Mouse (Mus musculus): Measurements from ENCODE around the gene Dync2h1. TPM values are rescaled to one million over a fixed set of nuclear protein-coding genes. Genes with fewer than 3 reads are reported as not detected.
"Not testable (repeated sequence)": the region's sequence is repeated elsewhere in the genome, so short reads cannot be mapped to it uniquely, and the experiment has no call there.

Gene Dync2h1
- total RNA-seq (2022) = 10 to 100 TPM; 15.3 to 32.3 (median 19.9) TPM

DNA sequence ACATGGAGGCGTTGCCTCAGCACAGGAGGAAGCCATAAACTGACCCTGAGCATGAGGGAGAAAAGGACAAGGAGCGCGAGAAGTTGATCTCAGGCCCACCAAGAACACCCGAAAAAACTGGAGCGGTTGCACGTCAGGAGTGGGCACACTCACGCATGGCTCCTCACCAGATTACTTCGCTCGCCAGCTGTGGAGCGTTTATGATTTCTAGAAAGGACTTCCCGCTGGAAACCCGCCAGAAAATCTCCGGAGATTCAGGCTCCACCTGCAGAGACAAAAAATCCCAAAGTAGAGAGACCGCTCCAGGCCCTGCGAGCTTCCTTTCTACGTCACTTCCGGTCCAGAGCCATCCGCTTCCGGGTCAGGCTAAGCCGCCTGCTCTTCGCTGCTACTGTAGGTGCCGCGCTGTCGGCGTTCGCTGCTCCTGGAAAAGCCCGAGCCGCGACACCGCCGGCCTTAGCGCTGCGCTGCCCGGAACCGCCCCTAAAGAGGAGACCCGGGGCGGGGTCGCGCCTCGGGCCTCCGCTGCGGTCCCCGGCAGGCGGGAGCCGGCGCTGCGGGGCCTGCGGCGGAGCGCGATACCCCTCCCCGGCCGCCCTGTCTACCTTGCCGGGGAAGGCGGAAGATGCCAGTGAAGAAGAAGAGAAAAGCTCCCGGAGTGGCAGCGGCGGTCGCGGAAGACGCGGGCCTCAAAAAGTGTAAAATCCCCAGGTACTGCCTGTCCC is at the start of gene Dync2h1, which contains the start of gene Dcun1d5:
Gene Dync2h1, minus strand, starts transcription at position 275 of the 725 bp plus-strand sequence.
Gene Dcun1d5, plus strand, starts transcription at position 349 of the 725 bp plus-strand sequence.
- DNase-seq = peak; percentile 93

DNA sequence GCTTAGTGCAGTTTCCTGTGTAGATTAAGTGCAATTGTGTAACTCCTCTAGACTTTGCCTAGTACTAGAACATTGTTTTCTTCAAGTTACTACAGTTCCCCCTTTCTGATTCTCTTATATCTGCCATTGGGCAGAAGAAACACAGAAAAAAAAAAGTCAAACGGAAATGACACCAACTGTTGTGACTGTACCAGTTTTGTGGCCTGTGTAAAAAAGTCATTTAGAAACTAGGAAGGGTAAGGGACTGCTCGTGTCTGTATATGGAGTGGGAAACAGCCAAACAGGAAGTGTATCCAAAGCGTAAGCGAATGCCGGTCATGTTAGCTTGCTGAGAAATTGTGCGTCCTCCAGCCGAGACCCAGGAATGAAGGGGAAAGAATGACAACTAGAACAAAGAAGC is 37.2 kb upstream of the Dync2h1 start:
- DNase-seq = no peak

GRCm38 (mm10) chr9:7221024-7221423 is 36.8 kb upstream of the Dync2h1 start:
- no peak for DNase-seq

DNA sequence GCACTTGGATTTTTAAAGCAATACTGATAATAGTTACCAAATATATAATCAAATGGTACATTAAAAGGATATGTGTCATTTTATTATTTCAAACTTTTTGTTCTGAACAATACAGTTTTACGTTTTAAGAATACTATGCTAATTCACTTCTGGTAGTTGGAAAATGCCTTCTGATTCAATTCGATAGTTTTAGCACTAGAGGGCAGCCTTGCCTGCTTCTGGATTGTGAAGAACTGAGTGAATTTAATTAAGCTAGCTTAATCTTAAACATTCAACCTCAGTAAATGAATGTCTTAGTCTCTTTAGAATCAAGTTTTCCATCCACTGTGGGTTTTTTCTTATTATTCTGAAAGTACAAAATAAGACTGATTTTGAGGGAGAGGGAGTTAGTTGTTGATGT is 32.0 kb upstream of the Dync2h1 start:
- DNase-seq = no peak

- DNase-seq = not testable (repeated sequence)
Measured at GRCm38 (mm10) chr9:7190694-7191093, 6.4 kb upstream of the Dync2h1 start.

DNA sequence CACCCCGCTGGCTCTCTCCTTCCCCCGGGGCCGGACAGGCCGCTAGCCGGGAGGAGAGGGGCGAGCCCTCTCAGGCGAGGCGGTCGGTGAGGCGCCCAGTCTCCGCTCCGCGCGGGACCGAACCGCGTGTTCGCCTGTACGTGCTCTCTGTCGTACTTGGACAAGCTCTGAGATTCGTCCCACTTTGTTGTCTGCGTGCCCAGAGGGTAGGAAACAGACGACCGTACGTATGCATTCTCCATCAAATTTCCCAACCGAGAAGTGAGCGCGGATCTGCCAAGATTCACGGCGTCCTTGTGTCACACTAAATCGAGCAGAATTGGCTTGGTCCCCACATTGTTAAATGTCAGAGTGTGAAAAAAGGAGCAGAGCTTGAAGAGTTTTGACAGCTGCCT is 648 bp upstream of the Dync2h1 start:
- DNase-seq = peak; percentile 19

- peak; percentile 83 for DNase-seq
Measured at GRCm38 (mm10) chr9:7176618-7177610, 7.3 kb downstream of the Dync2h1 start.

GRCm38 (mm10) chr9:7173756-7174155 is 10.5 kb downstream of the Dync2h1 start:
- DNase-seq = no peak

DNA sequence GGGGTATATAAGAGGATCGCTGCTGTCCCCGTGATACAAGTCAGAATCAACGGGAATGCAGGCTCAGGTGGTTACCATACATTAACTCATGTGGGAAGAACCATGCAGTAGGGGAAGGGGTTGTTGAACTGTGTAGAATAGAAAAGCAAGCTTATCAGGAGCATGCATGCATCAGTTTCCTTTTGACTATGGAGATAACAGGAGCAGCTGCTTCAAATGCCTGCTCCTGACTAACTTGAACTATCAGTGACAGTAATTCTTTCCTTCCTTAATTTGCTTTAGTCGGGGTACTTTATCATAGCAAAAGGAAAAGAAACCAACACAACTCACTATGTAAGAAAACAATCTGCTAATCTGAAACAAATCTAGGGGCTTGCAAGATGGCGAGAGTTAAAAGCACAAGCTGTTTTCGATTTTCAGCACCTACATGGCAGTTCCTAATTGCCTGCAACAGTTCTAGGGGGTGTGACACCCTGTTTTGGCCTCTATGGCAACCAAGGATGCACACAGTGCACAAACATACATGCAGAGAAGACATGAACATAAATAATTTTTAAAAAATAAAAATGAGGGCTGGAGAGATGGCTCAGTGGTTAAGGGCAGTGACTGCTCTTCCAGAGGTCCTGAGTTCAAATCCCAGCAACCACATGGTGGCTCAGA is 16.8 kb downstream of the Dync2h1 start:
- no peak for DNase-seq

- DNase-seq = no peak
Measured at GRCm38 (mm10) chr9:7160688-7161087, 23.6 kb downstream of the Dync2h1 start.

DNA sequence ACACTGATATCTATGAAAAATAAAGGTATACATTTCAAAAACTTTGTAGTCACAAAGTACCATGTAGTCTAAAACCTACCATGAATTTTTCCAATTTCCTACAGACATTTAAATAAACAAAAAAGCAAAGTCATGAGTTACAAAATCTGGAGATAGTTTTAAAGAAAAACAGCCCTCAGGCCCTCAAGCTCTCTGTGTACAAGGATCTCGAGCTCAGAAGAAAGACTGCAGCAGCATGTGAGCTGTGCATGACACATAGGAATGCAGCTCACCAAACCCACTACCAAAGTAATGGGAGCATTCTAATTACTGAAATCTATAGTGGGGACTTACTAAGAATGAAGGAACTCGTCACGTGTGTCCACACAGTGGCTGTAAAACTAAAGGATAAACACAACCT is 24.5 kb downstream of the Dync2h1 start:
- DNase-seq = no peak

DNA sequence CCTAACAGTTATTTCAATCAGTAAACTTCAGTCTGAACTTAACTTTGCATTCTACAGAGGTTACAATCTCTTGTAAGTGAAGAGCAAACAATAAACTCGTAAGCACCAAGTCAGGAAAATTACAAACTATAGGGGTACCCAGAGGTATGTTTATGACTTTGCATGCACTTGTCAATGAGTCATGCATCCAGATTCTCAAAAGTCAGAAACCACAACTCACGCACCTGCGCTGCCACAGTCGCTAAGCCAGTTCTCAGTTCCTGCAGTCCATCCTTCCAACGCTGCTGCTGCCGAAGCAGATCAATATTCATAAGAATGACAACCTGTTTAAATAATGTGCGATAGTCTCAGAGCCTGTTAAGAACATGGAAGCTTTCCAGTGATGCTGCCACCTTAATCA is 25.6 kb downstream of the Dync2h1 start:
- DNase-seq = no peak

DNA sequence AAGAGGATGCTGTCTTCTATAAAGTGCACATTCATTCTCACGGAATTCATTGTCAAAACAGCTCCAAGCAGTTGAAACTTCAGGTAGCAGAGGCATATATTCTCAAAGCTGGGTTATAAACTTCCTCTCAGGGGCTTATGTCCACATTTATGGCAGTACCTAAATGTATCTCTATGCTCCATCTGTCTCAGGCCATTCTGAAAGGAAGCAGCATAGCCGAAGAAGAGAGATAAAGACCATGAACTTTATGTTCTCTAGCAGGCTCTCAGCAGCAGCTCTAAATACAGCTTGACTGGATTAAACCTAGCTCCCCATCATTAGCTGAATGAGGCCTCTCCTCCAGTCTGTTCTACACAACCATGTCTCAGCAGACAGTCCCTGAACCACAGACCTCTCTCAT is 29.9 kb downstream of the Dync2h1 start:
- no peak for DNase-seq

GRCm38 (mm10) chr9:7122863-7123262 is 61.4 kb downstream of the Dync2h1 start:
- no peak for DNase-seq

GRCm38 (mm10) chr9:7110166-7110565 is 74.1 kb downstream of the Dync2h1 start:
- DNase-seq = no peak

- DNase-seq = no peak
Measured at GRCm38 (mm10) chr9:7101361-7101760, 82.9 kb downstream of the Dync2h1 start.

DNA sequence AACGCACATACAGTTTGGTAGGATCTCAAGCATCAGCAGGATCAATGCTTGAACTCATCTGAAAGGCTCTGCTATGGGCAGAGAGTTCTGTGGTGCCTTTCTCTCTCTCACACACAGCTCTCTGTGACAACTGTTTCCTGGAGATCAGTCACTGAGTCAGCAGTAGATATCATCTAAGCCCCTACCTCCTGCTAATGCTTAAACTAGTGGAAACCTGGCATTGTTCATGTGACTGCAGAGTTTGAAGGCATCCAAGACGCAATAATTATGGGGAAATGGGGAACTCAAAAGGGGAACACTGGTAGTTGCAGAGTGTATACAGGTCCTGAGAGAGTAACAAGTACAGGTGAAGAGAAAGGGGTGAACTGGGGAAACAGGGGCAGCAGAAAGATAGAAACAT is 109.6 kb downstream of the Dync2h1 start:
- no peak for DNase-seq

DNA sequence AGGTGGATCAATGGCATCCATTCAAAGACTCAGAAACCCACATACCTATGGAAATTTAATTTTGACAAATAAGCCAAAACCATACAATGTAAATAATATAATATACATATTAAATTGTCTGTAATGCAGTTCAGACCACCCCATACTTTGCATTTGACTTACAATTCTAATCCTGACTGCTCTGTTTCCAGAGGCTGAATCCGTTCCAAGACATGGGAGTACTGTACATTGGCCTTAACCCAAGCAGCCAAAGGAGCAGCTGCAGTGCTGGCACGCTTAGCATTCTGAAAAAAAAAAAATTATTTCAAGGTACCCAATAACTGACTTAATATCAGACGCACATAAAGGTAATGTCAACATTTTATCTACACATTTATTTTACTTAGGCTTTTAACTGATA is 113.4 kb downstream of the Dync2h1 start:
- DNase-seq = no peak

DNA sequence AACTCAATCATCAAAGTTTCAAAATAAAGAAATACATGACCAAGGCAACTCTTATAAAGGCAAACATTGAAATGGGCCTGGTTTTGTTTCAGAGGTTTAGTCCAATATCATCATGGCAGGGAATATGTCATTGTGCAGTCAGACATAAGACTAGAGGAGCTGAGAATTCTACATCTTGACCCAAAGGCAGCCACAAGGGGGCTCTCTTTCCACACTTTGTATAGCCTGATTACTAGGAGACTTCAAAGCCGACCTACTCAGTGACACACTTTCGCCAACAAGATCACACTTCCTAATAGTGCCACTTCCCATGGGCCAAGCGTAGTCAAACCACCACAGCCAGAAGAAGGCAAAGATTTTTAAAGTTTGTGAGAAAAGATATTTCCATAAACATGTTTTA is 133.7 kb downstream of the Dync2h1 start:
- no peak for DNase-seq

- no peak for DNase-seq
Measured at GRCm38 (mm10) chr9:7042635-7043273, 141.5 kb downstream of the Dync2h1 start.

DNA sequence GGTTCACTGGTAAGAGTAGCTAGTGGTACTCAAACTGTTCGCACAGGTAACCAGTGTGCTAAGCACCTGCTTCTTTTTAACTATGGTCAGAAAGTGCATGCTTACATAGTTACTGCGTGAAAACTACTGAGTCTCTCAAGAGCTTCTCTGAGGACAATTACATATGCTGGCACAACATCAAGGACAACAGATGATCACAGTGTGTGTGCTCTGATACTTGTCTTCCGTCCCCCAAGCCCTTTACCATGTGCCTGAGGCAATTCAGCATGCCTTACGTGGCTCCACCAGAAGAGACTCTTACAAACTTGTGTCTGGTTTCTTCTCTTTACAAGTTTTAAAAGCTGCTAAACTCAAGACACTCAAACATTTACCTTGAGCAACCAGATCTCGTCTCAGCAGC is 143.0 kb downstream of the Dync2h1 start:
- no peak for DNase-seq

- no peak for DNase-seq
Measured at GRCm38 (mm10) chr9:7032553-7032952, 151.7 kb downstream of the Dync2h1 start.

All from adrenal gland, adult 8-10 months (tissue).